Mouse (Mus musculus) right cerebral cortex, postnatal 10 days (tissue): ENCODE results near the gene Gm597.

Experiments
- DNase-seq, 2 experiments: peaks; one replicate each; pipeline ENCODE4 v3.0.0; 2021; ENCODE audit warnings: low spot score in 2 of 2

The Gm597 gene

GRCm38 (mm10) chr1:28780152-28780551, at the start of gene Gm597:
Gene Gm597, minus strand, starts transcription at chr1:28780252.
- DNase-seq = no peak

- DNase-seq = no peak
Measured at GRCm38 (mm10) chr1:28807689-28808088, 27.6 kb upstream of the Gm597 start.

GRCm38 (mm10) chr1:28806618-28807017, 26.6 kb upstream of the Gm597 start:
- DNase-seq = no peak

- DNase-seq = no peak
Measured at GRCm38 (mm10) chr1:28800881-28801280, 20.8 kb upstream of the Gm597 start.
